ENCODE assay signal across 32 mouse cellular contexts in the genomic region with DNA sequence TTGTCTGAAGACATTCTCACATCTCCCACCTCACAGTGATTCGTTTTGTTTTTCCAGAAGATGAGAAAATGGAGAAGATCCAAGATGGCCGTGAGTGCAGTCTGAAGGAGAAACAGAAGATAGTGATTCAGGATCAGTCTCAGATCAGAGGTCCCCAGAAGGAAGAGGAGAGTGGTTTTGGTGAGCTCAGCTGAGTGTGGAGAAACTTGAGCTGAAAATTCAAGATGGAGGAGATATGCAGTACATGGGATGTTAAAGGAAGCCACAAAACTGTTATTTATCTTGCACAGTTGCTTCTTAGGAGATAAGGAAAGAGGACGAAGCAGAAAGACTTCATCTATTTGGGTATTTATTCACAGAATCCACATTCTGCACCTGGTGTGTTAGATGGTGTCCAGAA. TPM values are rescaled to one million over a fixed set of nuclear protein-coding genes. Genes with fewer than 3 reads are reported as not detected.
"Had no signal": no experiment of that assay in that cellular context is flagged by ENCODE, and none has a peak within 500 bp of the region (broad histone marks: within the 10 kb centered on the region; RNA-seq: fewer than 3 reads in every experiment).

No protein-coding gene starts in this region.

- H3K27me3 ChIP-seq: limb, embryonic 12.5 days; limb, embryonic 13.5 days; limb, embryonic 15.5 days; liver, embryonic 12.5 days; liver, embryonic 13.5 days; liver, embryonic 15.5 days; lung, embryonic 15.5 days; midbrain, embryonic 12.5 days; midbrain, embryonic 13.5 days; midbrain, embryonic 15.5 days; neural tube, embryonic 12.5 days had no signal

- H3K36me3 ChIP-seq: limb, embryonic 10.5 days; limb, embryonic 12.5 days; limb, embryonic 13.5 days; limb, embryonic 15.5 days; liver, embryonic 12.5 days; liver, embryonic 13.5 days; liver, embryonic 15.5 days; lung, embryonic 15.5 days; midbrain, embryonic 10.5 days; midbrain, embryonic 12.5 days; midbrain, embryonic 13.5 days; midbrain, embryonic 15.5 days; neural tube, embryonic 12.5 days had no signal

- H3K4me3 ChIP-seq: limb, embryonic 10.5 days; limb, embryonic 12.5 days; limb, embryonic 13.5 days; limb, embryonic 15.5 days; liver, embryonic 12.5 days; liver, embryonic 13.5 days; liver, embryonic 15.5 days; lung, embryonic 15.5 days; megakaryocyte, embryonic 14.5 days; midbrain, embryonic 10.5 days; midbrain, embryonic 12.5 days; midbrain, embryonic 13.5 days; midbrain, embryonic 15.5 days; myocyte; neural tube, embryonic 12.5 days had no signal

- H3K4me1 ChIP-seq: limb, embryonic 10.5 days; limb, embryonic 12.5 days; limb, embryonic 13.5 days; limb, embryonic 15.5 days; liver, embryonic 12.5 days; liver, embryonic 13.5 days; liver, embryonic 15.5 days; lung, embryonic 15.5 days; midbrain, embryonic 10.5 days; midbrain, embryonic 12.5 days; midbrain, embryonic 13.5 days; midbrain, embryonic 15.5 days; neural tube, embryonic 12.5 days had no signal

- ATAC-seq: liver, embryonic 12.5 days; liver, postnatal 0 days; lung, postnatal 0 days; midbrain, embryonic 13.5 days; midbrain, embryonic 15.5 days; midbrain, embryonic 16.5 days had no signal

- H3K9me3 ChIP-seq: limb, embryonic 10.5 days; limb, embryonic 12.5 days; limb, embryonic 13.5 days; limb, embryonic 15.5 days; liver, embryonic 12.5 days; liver, embryonic 13.5 days; liver, embryonic 15.5 days; lung, embryonic 15.5 days; megakaryocyte, embryonic 14.5 days; midbrain, embryonic 10.5 days; midbrain, embryonic 12.5 days; midbrain, embryonic 13.5 days; midbrain, embryonic 15.5 days; neural tube, embryonic 12.5 days had no signal

- DNase-seq: left cerebral cortex, postnatal 4 days; liver; liver, embryonic 13.5 days; liver, postnatal 0 days; lung, adult 18-20 months; lung, adult 2 months; lung, embryonic 14.5 days; lung, postnatal 10 days; lung, postnatal 14 days; lung, postnatal 36 days; lung, postnatal 4 days; midbrain, embryonic 14.5 days had no signal

- H3K27ac ChIP-seq: limb, embryonic 10.5 days; limb, embryonic 12.5 days; limb, embryonic 13.5 days; limb, embryonic 15.5 days; liver, embryonic 12.5 days; liver, embryonic 13.5 days; liver, embryonic 14.5 days; liver, embryonic 15.5 days; lung, embryonic 15.5 days; macrophage; midbrain, embryonic 10.5 days; midbrain, embryonic 12.5 days; midbrain, embryonic 13.5 days; midbrain, embryonic 15.5 days; neural tube, embryonic 12.5 days had no signal

- H3K9ac ChIP-seq: limb, embryonic 12.5 days; limb, embryonic 13.5 days; limb, embryonic 15.5 days; liver, embryonic 12.5 days; liver, embryonic 13.5 days; liver, embryonic 14.5 days; liver, embryonic 15.5 days; liver, postnatal 0 days; lung, embryonic 14.5 days; lung, embryonic 15.5 days; midbrain, embryonic 12.5 days; midbrain, embryonic 13.5 days; midbrain, embryonic 15.5 days; neural tube, embryonic 12.5 days had no signal

RNA-seq across cellular contexts. Expression of a gene that starts 35.2 kb away (rescaled TPM):
- total RNA-seq: megakaryocyte-erythroid progenitor cell, adult 5-6 weeks; midbrain, postnatal 0 days had no signal
- polyA plus RNA-seq: midbrain, embryonic 15.5 days had no signal
